Mouse (Mus musculus) hindbrain, postnatal 0 days (tissue): ENCODE results near the gene Fibp. TPM values are rescaled to one million over a fixed set of nuclear protein-coding genes. Genes with fewer than 3 reads are reported as not detected.

Source experiments
- ATAC-seq: fragments of 200-750 bp; cut with Nextera tagmentation; 2 replicates; pipeline ENCODE4 v1.8.0; 2017; ENCODE audit warnings: mild to moderate bottlenecking, moderate TSS enrichment, moderate library complexity
- DNase-seq: peaks from one replicate; pipeline ENCODE4 v3.0.0-alpha.2; 2015; ENCODE audit warnings: low spot score
- H3K27ac ChIP-seq: fragments of 300-500 bp; sonication (generic); 2 replicates; pipeline ENCODE4 v1.5.1; 2014; ENCODE audit warnings: mild to moderate bottlenecking
- H3K27me3 ChIP-seq: fragments of 300-500 bp; sonication (generic); 2 replicates; pipeline ENCODE4 v1.6.1; 2014; ENCODE audit warnings: low read length, mixed read lengths; ENCODE audit not compliant: insufficient read depth
- H3K36me3 ChIP-seq: fragments of 300-500 bp; sonication (generic); 2 replicates; pipeline ENCODE4 v1.6.1; 2014; ENCODE audit warnings: low read length, mixed read lengths; ENCODE audit not compliant: insufficient read depth
- H3K4me1 ChIP-seq: fragments of 300-500 bp; sonication (generic); 2 replicates; pipeline ENCODE4 v1.6.1; 2014; ENCODE audit warnings: antibody characterized with exemption, low read length, mixed read lengths; ENCODE audit not compliant: insufficient read depth
- H3K4me2 ChIP-seq: fragments of 300-500 bp; sonication (generic); 2 replicates; pipeline ENCODE4 v1.6.1; 2014; ENCODE audit warnings: low read depth, mild to moderate bottlenecking, low read length, moderate library complexity, mixed read lengths
- H3K4me3 ChIP-seq: fragments of 300-500 bp; sonication (generic); 2 replicates; pipeline ENCODE4 v1.5.1; 2014; ENCODE audit warnings: low read length
- H3K9ac ChIP-seq: fragments of 300-500 bp; sonication (generic); replicated peaks from 2 replicates; pipeline ENCODE4 v1.6.1; 2014; ENCODE audit warnings: mild to moderate bottlenecking, low read length, moderate library complexity, mixed read lengths
- H3K9me3 ChIP-seq: fragments of 300-500 bp; sonication (generic); 2 replicates; pipeline ENCODE4 v1.6.1; 2016; ENCODE audit warnings: low read length, mixed read lengths
- CTCF ChIP-seq: IDR thresholded peaks from 2 replicates; pipeline ENCODE4 v1.5.1; 2016; ENCODE audit warnings: antibody characterized with exemption, control low read depth, low read depth
- WGBS: fragments of 180-500 bp; shearing (Covaris S2); extraction: QIAGEN DNeasy Blood & Tissue Kit; methylation state at CpG from one replicate; pipeline ENCODE4 v1.1.7; 2014; 5-methylcytosine and 5-hydroxymethylcytosine counted together
- polyA plus RNA-seq: library from polyadenylated mRNA; unstranded; fragments of >200 nt; fragmentation: Nextera tagmentation; extraction: Ambion mirVana; gene quantifications from 2 replicates; pipeline ENCODE4 v1.2.1, GENCODE M21; 2015
- total RNA-seq: library from RNA; depleted of rRNA; stranded (reverse); fragments of >200 nt; gene quantifications from 2 replicates; pipeline ENCODE4 v1.2.3, GENCODE M21; 2014

Fibp gene
- total and polyA plus RNA-seq, 2 experiments from 2014 or later, result 103 to 172 TPM

GRCm38 (mm10) chr19:5472857-5473256 lies 12.4 kb downstream of the Fibp start:
- Histone ChIP-seq H3K9me3 (no peaks in the 10 kb centered on the region), H3K27ac (no peak overlapping the region), H3K4me2 (no peak overlapping the region), H3K4me1 (peaks cover 7% of the 10 kb centered on the region), H3K27me3 (no peaks in the 10 kb centered on the region), H3K4me3 (no peak overlapping the region), H3K36me3 (no peaks in the 10 kb centered on the region), H3K9ac (no peak overlapping the region)
- 82% methylated on average over 3 of the region's 3 CpGs for WGBS
- DNase-seq (no peak), ATAC-seq (no peak)
- TF ChIP-seq CTCF, result peak; percentile 33

- Histone ChIP-seq H3K27me3 (no peaks in the 10 kb centered on the region), H3K9me3 (no peaks in the 10 kb centered on the region), H3K9ac (peak within 1 kb of the TSS; percentile 78), H3K36me3 (no peaks in the 10 kb centered on the region; the same call in 1 of the 2 replicates), H3K27ac (peak within 1 kb of the TSS; percentile 72), H3K4me2 (peak within 1 kb of the TSS; percentile 97), H3K4me3 (peak within 1 kb of the TSS; percentile 57), H3K4me1 (peaks cover 7% of the 10 kb centered on the region)
- DNase-seq, result peak; percentile 81
- WGBS, result 2% methylated on average over 22 of the region's 22 CpGs
- ATAC-seq, result peak; percentile 76
- no peak for TF ChIP-seq CTCF
Observed at GRCm38 (mm10) chr19:5473720-5474119, 13.3 kb downstream of the Fibp start, which contains the start of gene Efemp2. TSS of gene Efemp2 (plus strand) at chr19:5473954.

GRCm38 (mm10) chr19:5474281-5475068 lies 14.1 kb downstream of the Fibp start:
- Histone ChIP-seq H3K9me3 (no peaks in the 10 kb centered on the region), H3K27me3 (no peaks in the 10 kb centered on the region), H3K27ac (peak overlapping the region; percentile 72), H3K36me3 (no peaks in the 10 kb centered on the region; the same call in 1 of the 2 replicates), H3K9ac (peak overlapping the region; percentile 78), H3K4me2 (peak overlapping the region; percentile 97), H3K4me3 (peak overlapping the region; percentile 57), H3K4me1 (peaks cover 7% of the 10 kb centered on the region)
- WGBS, result 1% methylated on average over 65 of the region's 68 CpGs
- peak; percentile 76 for ATAC-seq
- no peak for TF ChIP-seq CTCF
- peak; percentile 63 for DNase-seq

DNA sequence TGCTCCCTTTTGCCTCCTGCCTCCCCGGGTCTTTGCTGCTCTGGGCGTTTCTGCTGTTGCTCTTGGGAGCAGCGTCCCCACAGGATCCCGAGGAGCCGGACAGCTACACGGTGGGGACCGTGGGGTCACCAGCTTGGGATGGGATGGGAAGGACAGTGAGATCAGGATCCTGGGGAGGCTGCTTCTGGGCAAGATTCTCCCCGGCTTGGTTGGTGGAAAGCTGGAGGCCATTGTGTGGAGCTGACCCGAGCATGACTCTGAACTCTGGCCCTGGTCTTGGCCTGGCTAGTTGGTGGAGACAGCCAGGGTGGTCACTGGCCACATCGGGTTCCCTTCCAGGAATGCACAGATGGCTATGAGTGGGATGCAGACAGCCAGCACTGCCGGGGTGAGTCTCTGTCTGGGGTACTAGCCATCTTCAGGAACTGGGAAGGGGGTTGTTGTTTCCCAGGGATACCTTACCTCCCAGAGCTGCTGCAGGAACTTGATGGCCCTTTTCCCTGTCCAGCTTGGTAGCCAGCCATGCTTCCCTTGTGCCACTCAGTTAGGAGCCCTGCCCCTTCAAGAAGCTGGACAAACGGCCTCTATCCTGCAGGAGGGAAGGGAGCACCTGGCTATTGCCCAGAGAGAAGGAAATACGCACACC lies 14.8 kb downstream of the Fibp start:
- Histone ChIP-seq H3K4me2 (peak overlapping the region; percentile 97), H3K27ac (peak overlapping the region; percentile 72), H3K36me3 (no peaks in the 10 kb centered on the region; the same call in 1 of the 2 replicates), H3K4me1 (peaks cover 7% of the 10 kb centered on the region), H3K9me3 (no peaks in the 10 kb centered on the region), H3K27me3 (no peaks in the 10 kb centered on the region), H3K4me3 (peak overlapping the region; percentile 57), H3K9ac (peak overlapping the region; percentile 78)
- no peak for DNase-seq
- WGBS, result 10% methylated on average over 12 of the region's 13 CpGs
- TF ChIP-seq CTCF, result no peak
- ATAC-seq, result peak; percentile 33; the same call in 1 of the 2 replicates

GRCm38 (mm10) chr19:5477004-5477667 lies 16.7 kb downstream of the Fibp start:
- Histone ChIP-seq H3K27ac (no peak overlapping the region), H3K4me2 (no peak overlapping the region), H3K4me1 (peaks cover 7% of the 10 kb centered on the region), H3K27me3 (no peaks in the 10 kb centered on the region), H3K9ac (no peak overlapping the region), H3K36me3 (peaks cover under 1% of the 10 kb centered on the region; the same call in 1 of the 2 replicates), H3K4me3 (no peak overlapping the region), H3K9me3 (no peaks in the 10 kb centered on the region)
- ATAC-seq (no peak), DNase-seq (no peak)
- TF ChIP-seq CTCF, result no peak
- 83% methylated on average over 10 of the region's 10 CpGs for WGBS

DNA sequence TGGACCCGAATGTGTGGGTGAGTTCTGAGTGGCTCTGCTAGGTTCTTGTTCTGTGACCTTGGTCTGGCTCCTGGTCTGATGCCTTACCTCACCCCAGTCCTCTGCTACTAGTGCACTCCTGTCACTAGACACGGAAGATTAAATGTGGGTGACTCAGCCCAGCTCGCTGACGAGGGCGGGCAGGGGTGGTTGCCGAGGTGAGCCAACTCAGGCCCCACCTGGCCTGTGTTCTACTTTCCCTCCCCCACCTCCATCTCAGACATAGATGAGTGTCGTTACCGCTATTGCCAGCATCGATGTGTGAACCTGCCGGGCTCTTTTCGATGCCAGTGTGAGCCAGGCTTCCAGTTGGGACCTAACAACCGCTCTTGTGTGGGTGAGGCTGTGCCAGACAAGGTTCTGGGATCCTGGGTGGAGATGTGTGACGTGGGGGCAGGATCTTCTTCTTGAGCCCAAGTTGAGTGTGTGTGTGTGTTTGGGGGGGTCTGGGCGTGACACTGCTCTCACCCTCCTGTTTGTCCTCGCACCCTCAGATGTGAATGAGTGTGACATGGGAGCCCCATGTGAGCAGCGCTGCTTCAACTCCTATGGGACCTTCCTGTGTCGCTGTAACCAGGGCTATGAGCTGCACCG lies 17.4 kb downstream of the Fibp start:
- no peak overlapping the region for H3K4me2 ChIP-seq
- no peak for ATAC-seq
- 89% methylated on average over 18 of the region's 18 CpGs for WGBS
- no peak overlapping the region for H3K4me3 ChIP-seq
- H3K27me3 ChIP-seq, result no peaks in the 10 kb centered on the region
- H3K27ac ChIP-seq, result no peak overlapping the region
- H3K9ac ChIP-seq, result no peak overlapping the region
- H3K4me1 ChIP-seq, result peaks cover 7% of the 10 kb centered on the region
- no peak for TF ChIP-seq CTCF
- no peak for DNase-seq
- H3K9me3 ChIP-seq, result no peaks in the 10 kb centered on the region
- peaks cover 7% of the 10 kb centered on the region for H3K36me3 ChIP-seq
